Mouse (Mus musculus) heart, embryonic 11.5 days (tissue): ENCODE data around the gene Lats2. TPM values are rescaled to one million over a fixed set of nuclear protein-coding genes. Genes with fewer than 3 reads are reported as not detected.

Source experiments
- ATAC-seq: fragments of 200-750 bp; cut with Nextera tagmentation; replicated peaks from 2 replicates; pipeline ENCODE4 v1.8.0; 2017; ENCODE audit warnings: moderate library complexity; ENCODE audit not compliant: insufficient number of reproducible peaks, low FRiP score, low TSS enrichment
- H3K27ac ChIP-seq: fragments of 300-500 bp; sonication (generic); 2 replicates; pipeline ENCODE4 v1.5.1; 2014; ENCODE audit warnings: mild to moderate bottlenecking, low read depth, low read length
- H3K27me3 ChIP-seq: fragments of 300-500 bp; sonication (generic); 2 replicates; pipeline ENCODE4 v1.6.1; 2014; ENCODE audit warnings: mild to moderate bottlenecking, low read length, mixed read lengths; ENCODE audit not compliant: control insufficient read depth, insufficient read depth
- H3K36me3 ChIP-seq: fragments of 300-500 bp; sonication (generic); 2 replicates; pipeline ENCODE4 v1.6.1; 2014; ENCODE audit warnings: mild to moderate bottlenecking, low read length, moderate library complexity, mixed read lengths; ENCODE audit not compliant: control insufficient read depth, insufficient read depth
- H3K4me1 ChIP-seq: fragments of 300-500 bp; sonication (generic); 2 replicates; pipeline ENCODE4 v1.6.1; 2014; ENCODE audit warnings: low read length; ENCODE audit not compliant: control insufficient read depth, insufficient read depth
- H3K4me2 ChIP-seq: fragments of 300-500 bp; sonication (generic); 2 replicates; pipeline ENCODE4 v1.6.1; 2014; ENCODE audit warnings: mild to moderate bottlenecking, moderate library complexity
- H3K4me3 ChIP-seq: fragments of 300-500 bp; sonication (generic); 2 replicates; pipeline ENCODE4 v1.5.1; 2014; ENCODE audit warnings: low read depth, low read length
- H3K9ac ChIP-seq: fragments of 300-500 bp; sonication (generic); 2 replicates; pipeline ENCODE4 v1.6.1; 2014; ENCODE audit warnings: mild to moderate bottlenecking, low read depth, low read length, moderate library complexity
- H3K9me3 ChIP-seq: fragments of 300-500 bp; sonication (generic); replicated peaks from 2 replicates; pipeline ENCODE4 v1.6.1; 2016; ENCODE audit warnings: low read length; ENCODE audit not compliant: control insufficient read depth
- WGBS: fragments of 180-500 bp; shearing (Covaris S2); extraction: QIAGEN DNeasy Blood & Tissue Kit; methylation state at CpG from one replicate; pipeline ENCODE4 v1.1.7; 2014; ENCODE audit not compliant: insufficient replicate concordance; 5-methylcytosine and 5-hydroxymethylcytosine counted together
- polyA plus RNA-seq: library from polyadenylated mRNA; unstranded; fragments of >200 nt; fragmentation: Nextera tagmentation; extraction: Ambion mirVana; gene quantifications from 2 replicates; pipeline ENCODE4 v1.2.1, GENCODE M21; 2014

The Lats2 gene
- polyA plus RNA-seq, 1 experiment from 2014 or later: 18.9 TPM

DNA sequence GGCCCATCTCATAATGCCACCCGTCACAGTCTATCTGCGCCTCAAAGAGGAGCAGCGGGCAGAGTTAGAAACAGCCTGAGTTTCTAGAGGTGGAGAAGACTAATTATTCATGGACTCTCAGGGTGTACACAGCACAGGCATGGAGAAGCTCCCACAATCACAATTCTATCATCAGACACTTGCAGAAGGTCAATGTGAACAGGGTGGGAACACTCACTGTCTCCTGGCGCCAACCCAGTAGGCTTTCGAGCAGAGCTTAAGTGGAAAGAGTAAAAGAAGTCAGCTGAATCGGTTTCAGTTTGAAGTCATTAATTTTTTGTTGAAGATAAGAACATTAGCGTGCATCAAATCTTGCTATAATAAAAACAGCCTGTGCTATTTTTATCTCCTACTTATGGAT, 49.6 kb downstream of the Lats2 start:
- Histone ChIP-seq H3K4me3 (no peak overlapping the region), H3K4me2 (no peak overlapping the region), H3K4me1 (peaks cover 15% of the 10 kb centered on the region; the same call in 1 of the 2 replicates), H3K27me3 (no peaks in the 10 kb centered on the region), H3K36me3 (no peaks in the 10 kb centered on the region), H3K27ac (no peak overlapping the region), H3K9me3 (no peaks in the 10 kb centered on the region), H3K9ac (no peak overlapping the region)
- no peak for ATAC-seq
- WGBS: 72% methylated on average over 7 of the region's 7 CpGs

DNA sequence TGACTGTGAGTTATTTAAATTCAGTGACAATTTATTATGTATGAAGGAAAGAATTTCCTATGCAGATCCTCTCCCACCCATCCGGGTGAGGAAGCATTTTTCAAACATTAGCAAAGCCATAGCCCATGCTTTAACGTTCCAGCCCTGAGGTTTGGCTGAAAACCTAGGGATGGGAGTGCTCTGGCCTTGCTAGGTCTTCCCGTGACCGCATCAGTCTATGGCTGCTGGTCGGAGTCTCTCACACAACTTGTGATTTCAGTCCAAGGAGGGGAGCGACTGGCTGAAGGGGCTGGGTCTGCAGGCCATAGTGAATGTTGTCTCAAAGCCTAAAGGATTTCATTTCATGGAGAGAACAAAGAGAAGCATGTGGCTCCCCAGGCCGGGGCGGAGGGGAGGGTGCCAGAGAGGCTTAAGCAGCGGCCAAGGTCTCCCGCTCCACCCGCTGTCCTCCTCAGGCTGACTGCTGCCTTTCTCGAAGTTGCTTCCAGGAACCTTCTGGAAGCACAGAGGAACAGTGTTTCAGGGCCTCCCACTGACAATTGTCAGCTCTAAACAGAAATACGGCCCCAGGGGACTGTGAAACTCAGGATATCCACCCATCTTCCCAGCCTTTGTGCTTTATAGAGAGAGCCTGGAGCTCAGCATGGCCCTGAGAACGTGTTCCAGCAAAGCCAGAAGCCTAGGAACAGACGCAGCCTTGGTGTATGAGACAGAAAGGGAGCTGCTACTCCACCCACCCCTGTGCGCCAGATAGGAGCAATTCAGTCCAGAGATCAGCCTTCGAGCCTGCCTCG, 50.9 kb downstream of the Lats2 start:
- Histone ChIP-seq H3K9ac (no peak overlapping the region), H3K27me3 (no peaks in the 10 kb centered on the region), H3K4me2 (no peak overlapping the region), H3K4me1 (peaks cover 15% of the 10 kb centered on the region; the same call in 1 of the 2 replicates), H3K9me3 (no peaks in the 10 kb centered on the region), H3K4me3 (no peak overlapping the region), H3K36me3 (no peaks in the 10 kb centered on the region), H3K27ac (no peak overlapping the region; the same call in 1 of the 2 replicates)
- ATAC-seq: no peak
- 71% methylated on average over 18 of the region's 18 CpGs for WGBS

DNA sequence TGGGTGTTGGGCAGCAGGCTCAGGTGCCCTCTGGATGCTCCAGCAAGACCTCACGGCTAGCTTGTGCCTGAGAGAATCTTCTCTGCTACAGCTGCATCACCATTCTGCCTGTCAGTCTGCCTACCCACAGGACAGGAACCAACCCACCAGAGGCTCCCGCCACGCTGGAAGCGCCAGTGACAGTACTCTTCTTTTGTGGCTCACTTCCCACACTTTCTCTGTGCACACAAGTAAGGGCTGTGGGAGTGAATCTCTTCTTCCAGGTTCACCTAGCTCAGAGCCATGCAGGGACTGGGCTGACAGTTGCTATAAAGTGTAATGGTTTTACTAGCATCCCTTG, 51.5 kb downstream of the Lats2 start:
- Histone ChIP-seq H3K4me3 (no peak overlapping the region), H3K36me3 (no peaks in the 10 kb centered on the region), H3K4me1 (peaks cover 15% of the 10 kb centered on the region; the same call in 1 of the 2 replicates), H3K27me3 (no peaks in the 10 kb centered on the region), H3K9ac (no peak overlapping the region), H3K9me3 (no peaks in the 10 kb centered on the region), H3K27ac (no peak overlapping the region), H3K4me2 (no peak overlapping the region)
- ATAC-seq: no peak
- WGBS: 93% methylated on average over 4 of the region's 4 CpGs

- H3K27me3 ChIP-seq: no peaks in the 10 kb centered on the region
- no peak for ATAC-seq
- H3K36me3 ChIP-seq: no peaks in the 10 kb centered on the region
- no peaks in the 10 kb centered on the region for H3K9me3 ChIP-seq
- no peak overlapping the region for H3K27ac ChIP-seq
- H3K4me3 ChIP-seq: no peak overlapping the region
- H3K9ac ChIP-seq: no peak overlapping the region
- 72% methylated on average over 4 of the region's 4 CpGs for WGBS
- H3K4me2 ChIP-seq: no peak overlapping the region
- H3K4me1 ChIP-seq: peaks cover 15% of the 10 kb centered on the region; the same call in 1 of the 2 replicates
Measured at GRCm38 (mm10) chr14:57705759-57706158, 52.4 kb downstream of the Lats2 start.

DNA sequence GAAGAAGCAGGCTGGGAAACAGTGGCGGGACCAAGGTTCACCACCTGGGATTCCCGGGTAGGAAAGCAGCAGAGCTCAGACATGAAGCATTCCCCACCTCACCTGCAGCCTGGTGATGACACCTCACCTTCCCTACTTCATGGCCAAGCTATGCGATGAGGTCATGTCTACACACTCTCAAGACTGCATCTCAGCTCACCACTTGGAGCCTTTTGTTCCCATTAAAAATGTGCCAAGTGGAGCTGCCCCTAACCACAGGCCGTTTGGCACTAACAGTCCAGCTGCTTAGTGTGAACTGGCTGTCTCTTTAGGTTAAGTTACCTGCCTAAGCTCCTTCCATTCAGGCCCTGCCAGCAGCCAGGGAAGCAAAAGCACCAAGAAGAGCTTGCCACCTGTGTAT, 53.1 kb downstream of the Lats2 start:
- Histone ChIP-seq H3K4me2 (no peak overlapping the region), H3K36me3 (peaks cover 3% of the 10 kb centered on the region), H3K4me3 (no peak overlapping the region), H3K9ac (no peak overlapping the region), H3K27me3 (no peaks in the 10 kb centered on the region), H3K4me1 (peaks cover 15% of the 10 kb centered on the region; the same call in 1 of the 2 replicates), H3K27ac (no peak overlapping the region), H3K9me3 (no peaks in the 10 kb centered on the region)
- ATAC-seq: no peak
- 78% methylated on average over 4 of the region's 4 CpGs for WGBS

- Histone ChIP-seq H3K36me3 (peaks cover 21% of the 10 kb centered on the region), H3K27ac (no peak overlapping the region), H3K4me1 (no peaks in the 10 kb centered on the region), H3K9ac (no peak overlapping the region), H3K4me3 (no peak overlapping the region), H3K27me3 (no peaks in the 10 kb centered on the region), H3K9me3 (no peaks in the 10 kb centered on the region), H3K4me2 (no peak overlapping the region)
- no peak for ATAC-seq
- WGBS: 70% methylated on average over 12 of the region's 12 CpGs
Measured at GRCm38 (mm10) chr14:57701915-57702477, 56.2 kb downstream of the Lats2 start.

- peaks cover 39% of the 10 kb centered on the region for H3K36me3 ChIP-seq
- no peaks in the 10 kb centered on the region for H3K9me3 ChIP-seq
- no peaks in the 10 kb centered on the region for H3K4me1 ChIP-seq
- no peak for ATAC-seq
- no peak overlapping the region for H3K4me3 ChIP-seq
- no peaks in the 10 kb centered on the region for H3K27me3 ChIP-seq
- H3K27ac ChIP-seq: no peak overlapping the region
- 93% methylated on average over 33 of the region's 33 CpGs for WGBS
- no peak overlapping the region for H3K9ac ChIP-seq
- no peak overlapping the region for H3K4me2 ChIP-seq
Measured at GRCm38 (mm10) chr14:57699461-57699970, 58.7 kb downstream of the Lats2 start.

DNA sequence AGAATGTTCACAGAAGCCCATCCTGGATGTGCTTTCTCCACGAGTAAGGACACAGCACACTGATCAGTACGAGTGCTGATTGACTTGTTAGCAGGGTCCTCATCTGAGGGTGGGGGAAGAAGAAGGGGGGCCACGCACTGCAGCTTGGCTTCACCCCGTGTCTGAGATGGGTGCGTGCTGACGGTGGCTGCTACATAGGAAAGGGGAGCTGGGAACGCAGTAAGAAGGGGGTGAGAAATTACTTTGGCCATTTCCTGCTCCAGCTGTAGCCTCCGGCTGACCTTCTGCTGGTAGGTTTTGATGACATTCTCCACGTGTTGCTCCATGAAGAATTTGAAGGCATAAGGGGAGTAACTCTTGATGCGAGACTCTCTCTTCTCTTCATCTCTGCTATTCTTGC, 59.2 kb downstream of the Lats2 start:
- ATAC-seq: no peak
- Histone ChIP-seq H3K9ac (no peak overlapping the region), H3K4me3 (no peak overlapping the region), H3K9me3 (no peaks in the 10 kb centered on the region), H3K27ac (no peak overlapping the region), H3K4me2 (no peak overlapping the region), H3K27me3 (no peaks in the 10 kb centered on the region), H3K4me1 (no peaks in the 10 kb centered on the region), H3K36me3 (peaks cover 42% of the 10 kb centered on the region)
- 82% methylated on average over 10 of the region's 10 CpGs for WGBS
